24 mouse cellular contexts compared by ENCODE assay signal in genomic region chr8:23516469-23516868, GRCm38 (mm10).
"Had no signal": no experiment of that assay in that cellular context is flagged by ENCODE, and none has a peak within 500 bp of the region (broad histone marks: within the 10 kb centered on the region; RNA-seq: fewer than 3 reads in every experiment).

No protein-coding gene starts in this region.

- ATAC-seq: liver, postnatal 0 days; lung, postnatal 0 days; midbrain, embryonic 13.5 days; midbrain, embryonic 16.5 days had no signal

- DNase-seq: kidney, adult 8-10 months; kidney, postnatal 10 days; kidney, postnatal 36 days; layer of hippocampus, postnatal 36 days; left cerebral cortex, postnatal 4 days; liver, postnatal 0 days; lung, embryonic 14.5 days; right cerebral cortex, adult 18-20 months; right cerebral cortex, postnatal 14 days; right cerebral cortex, postnatal 4 days; thymus, adult 18-20 months; thymus, postnatal 36 days had no signal

- H3K27ac ChIP-seq: kidney, embryonic 15.5 days; limb, embryonic 12.5 days; limb, embryonic 15.5 days; liver, embryonic 14.5 days; macrophage; midbrain, embryonic 10.5 days; midbrain, embryonic 13.5 days; stomach, embryonic 15.5 days had no signal

- H3K27me3 ChIP-seq: kidney, embryonic 15.5 days; limb, embryonic 12.5 days; limb, embryonic 15.5 days; midbrain, embryonic 13.5 days; stomach, embryonic 15.5 days had no signal

- H3K9ac ChIP-seq: kidney, embryonic 15.5 days; limb, embryonic 12.5 days; limb, embryonic 15.5 days; liver, embryonic 14.5 days; liver, postnatal 0 days; lung, embryonic 14.5 days; midbrain, embryonic 13.5 days; stomach, embryonic 15.5 days had no signal

- H3K4me3 ChIP-seq: kidney, embryonic 15.5 days; limb, embryonic 12.5 days; limb, embryonic 15.5 days; midbrain, embryonic 10.5 days; midbrain, embryonic 13.5 days; myocyte; stomach, embryonic 15.5 days had no signal

- H3K4me2 ChIP-seq: kidney, embryonic 15.5 days; limb, embryonic 12.5 days; limb, embryonic 15.5 days; liver, embryonic 11.5 days; lung, embryonic 14.5 days; midbrain, embryonic 13.5 days; stomach, embryonic 15.5 days had no signal

- H3K9me3 ChIP-seq: limb, embryonic 12.5 days; limb, embryonic 15.5 days; midbrain, embryonic 10.5 days; midbrain, embryonic 13.5 days; stomach, embryonic 15.5 days had no signal

- H3K36me3 ChIP-seq: kidney, embryonic 15.5 days; limb, embryonic 12.5 days; limb, embryonic 15.5 days; midbrain, embryonic 10.5 days; midbrain, embryonic 13.5 days; stomach, embryonic 15.5 days had no signal

- H3K4me1 ChIP-seq: kidney, embryonic 15.5 days; limb, embryonic 12.5 days; limb, embryonic 15.5 days; midbrain, embryonic 10.5 days; midbrain, embryonic 13.5 days; stomach, embryonic 15.5 days had no signal
